Mouse (Mus musculus): ENCODE measurements at regions not wholly inside any gene's neighbourhood (a gene's known extent, or its start where the extent isn't known, plus 50 kb on each side); places are given as distances from the start of the nearest gene placed in this dataset.

GRCm38 (mm10) chr9:76734387-76734786, 167.5 kb upstream of the Fam83b start:
- TF ChIP-seq CTCF (IDR thresholded peaks at IDR 0.05; ENCODE audit: control insufficient read depth, insufficient read depth, insufficient read length) (no peak), USF1 (IDR thresholded peaks at IDR 0.05; ENCODE audit: low read depth) (no peak), MAX (IDR thresholded peaks at IDR 0.05) (no peak), FOSL1 (IDR thresholded peaks at IDR 0.05; ENCODE audit: insufficient read depth, low read length, poor library complexity, severe bottlenecking) (no peak)
